ENCODE assay signal across 13 mouse cellular contexts in genomic region chr10:121520923-121521585, GRCm38 (mm10). TPM values are rescaled to one million over a fixed set of nuclear protein-coding genes. Genes with fewer than 3 reads are reported as not detected.
DNase-seq lines count a peak whose midpoint lies in the region; ATAC-seq and TF ChIP-seq lines count a peak whose summit lies in the region.
"Had no signal": no experiment of that assay in that cellular context is flagged by ENCODE, and none has a peak within 500 bp of the region (broad histone marks: within the 10 kb centered on the region; RNA-seq: fewer than 3 reads in every experiment).

No protein-coding gene starts in this region.

- WGBS in hindbrain, embryonic 10.5 days: 22% methylated on average over 12 of the region's 12 CpGs
- 14% methylated on average over 12 of the region's 12 CpGs for WGBS in hindbrain, embryonic 12.5 days
- 27% methylated on average over 12 of the region's 12 CpGs for WGBS in intestine, postnatal 0 days

- peak overlapping the region; percentile 35 for H3K27ac ChIP-seq in hindbrain, embryonic 10.5 days
- no peak overlapping the region for H3K27ac ChIP-seq in hindbrain, embryonic 12.5 days
- H3K27ac ChIP-seq in intestine, postnatal 0 days (ENCODE audit: low read depth, low read length): no peak overlapping the region
- H3K27ac ChIP-seq: kidney, postnatal 0 days had no signal

- TF ChIP-seq CTCF in intestine, postnatal 0 days (IDR thresholded peaks at IDR 0.05; ENCODE audit: low read depth): no peak

- H3K4me3 ChIP-seq in hindbrain, embryonic 10.5 days: no peak overlapping the region
- no peak overlapping the region for H3K4me3 ChIP-seq in hindbrain, embryonic 12.5 days
- no peak overlapping the region for H3K4me3 ChIP-seq in intestine, postnatal 0 days (ENCODE audit: low read depth, low read length)
- H3K4me3 ChIP-seq: megakaryocyte, embryonic 14.5 days had no signal

- no peaks in the 10 kb centered on the region for H3K9me3 ChIP-seq in hindbrain, embryonic 10.5 days
- H3K9me3 ChIP-seq in hindbrain, embryonic 12.5 days (replicated peaks): no peaks in the 10 kb centered on the region
- H3K9me3 ChIP-seq in intestine, postnatal 0 days (ENCODE audit: control insufficient read depth): no peaks in the 10 kb centered on the region
- H3K9me3 ChIP-seq: G1E; megakaryocyte, embryonic 14.5 days had no signal

- peaks cover 18% of the 10 kb centered on the region for H3K4me1 ChIP-seq in hindbrain, embryonic 10.5 days (replicated peaks)
- peaks cover 7% of the 10 kb centered on the region for H3K4me1 ChIP-seq in hindbrain, embryonic 12.5 days
- no peaks in the 10 kb centered on the region for H3K4me1 ChIP-seq in intestine, postnatal 0 days (replicated peaks; ENCODE audit: control insufficient read depth, insufficient read depth, low read length)

- no peak overlapping the region for H3K4me2 ChIP-seq in hindbrain, embryonic 12.5 days (replicated peaks)
- H3K4me2 ChIP-seq in intestine, postnatal 0 days (replicated peaks; ENCODE audit: low read depth): no peak overlapping the region

- no peaks in the 10 kb centered on the region for H3K27me3 ChIP-seq in hindbrain, embryonic 10.5 days (ENCODE audit: insufficient read depth, poor library complexity, severe bottlenecking)
- H3K27me3 ChIP-seq in hindbrain, embryonic 12.5 days: no peaks in the 10 kb centered on the region
- H3K27me3 ChIP-seq in intestine, postnatal 0 days (replicated peaks; ENCODE audit: control insufficient read depth, insufficient read depth, low read length): no peaks in the 10 kb centered on the region

- no peak overlapping the region for H3K9ac ChIP-seq in hindbrain, embryonic 12.5 days
- H3K9ac ChIP-seq in intestine, postnatal 0 days (ENCODE audit: low read depth, low read length): no peak overlapping the region
- H3K9ac ChIP-seq: forebrain, postnatal 0 days had no signal

- ATAC-seq in hindbrain, embryonic 12.5 days (ENCODE audit: low FRiP score): no peak
- peak; percentile 79 for ATAC-seq in intestine, postnatal 0 days
- ATAC-seq: forebrain, postnatal 0 days had no signal

- intact Hi-C loops in left cerebral cortex, postnatal 14 days (cut with DNase I): no loop called here

- H3K36me3 ChIP-seq in hindbrain, embryonic 10.5 days: no peaks in the 10 kb centered on the region
- no peaks in the 10 kb centered on the region for H3K36me3 ChIP-seq in hindbrain, embryonic 12.5 days
- H3K36me3 ChIP-seq in intestine, postnatal 0 days (ENCODE audit: control insufficient read depth, insufficient read depth): no peaks in the 10 kb centered on the region
- H3K36me3 ChIP-seq: G1E had no signal

- peak; percentile 33 for DNase-seq in hindbrain, embryonic 10.5 days (ENCODE audit: low spot score)
- peak; percentile 70 for DNase-seq in brain, adult 2 months (ENCODE audit: low read depth, low spot score)
- DNase-seq in retina, embryonic 14.5 days (ENCODE audit: low spot score): peak; percentile 42
- DNase-seq in kidney, postnatal 25 days: no peak
- DNase-seq in adrenal gland, postnatal 25 days: no peak
- DNase-seq in left cerebral cortex, postnatal 14 days (ENCODE audit: low spot score in 2 of 2): no peak
- DNase-seq: forebrain, postnatal 0 days; right cerebral cortex, postnatal 4 days had no signal

RNA-seq across cellular contexts. Expression of gene Rassf3, which starts 44.9 kb away (rescaled TPM):
- polyA plus RNA-seq in hindbrain, embryonic 10.5 days (2016; fragmentation: Nextera tagmentation; extraction: Ambion mirVana): 8.0 and 11.4 TPM in 2 replicates
- 12.7 and 13.4 TPM in 2 replicates for polyA plus RNA-seq in hindbrain, embryonic 12.5 days (2016; fragmentation: Nextera tagmentation; extraction: Ambion mirVana)
- 16.7 and 18.1 TPM in 2 replicates for polyA plus RNA-seq in intestine, postnatal 0 days (2015; fragmentation: Nextera tagmentation; extraction: Ambion mirVana)
- 33.3 and 36.8 TPM in 2 replicates for total RNA-seq in adrenal gland, postnatal 25 days (2021)
- 10 to 100 TPM; 29.6 to 33.9 TPM for total RNA-seq in left cerebral cortex, postnatal 14 days (2021)

Comparison
In these comparisons a context has a peak if more than half of its experiments do, and no peak if none do; other contexts are left out.
1. DNase-seq: peak in hindbrain, embryonic 10.5 days (single experiment), brain, adult 2 months (single experiment) and retina, embryonic 14.5 days (single experiment); none in kidney, postnatal 25 days (0 of 2), adrenal gland, postnatal 25 days (single experiment) and left cerebral cortex, postnatal 14 days (0 of 2).